Mouse (Mus musculus): ENCODE data around the gene Ripor2.

- TF ChIP-seq CTCF (IDR thresholded peaks at IDR 0.05; ENCODE audit: low read depth) (no peak), EP300 (IDR thresholded peaks at IDR 0.05; ENCODE audit: low read depth) (no peak)
Measured at GRCm38 (mm10) chr13:24668556-24668955, 86.6 kb downstream of the Ripor2 start.
